8 mouse cellular contexts compared by ENCODE assay signal in genomic region chr19:41206811-41207344, GRCm38 (mm10). TPM values are rescaled to one million over a fixed set of nuclear protein-coding genes. Genes with fewer than 3 reads are reported as not detected.
DNase-seq lines count a peak whose midpoint lies in the region; ATAC-seq lines count a peak whose summit lies in the region.

Gene Tll2 (minus strand): TSS chr19:41206835.

- peaks cover 10% of the 10 kb centered on the region; the same call in 1 of the 2 replicates for H3K4me1 ChIP-seq in forebrain, embryonic 14.5 days (ENCODE audit: control insufficient read depth, insufficient read depth, low read length)

- peak within 1 kb of the TSS; percentile 57 for H3K9ac ChIP-seq in forebrain, embryonic 14.5 days (ENCODE audit: low read length)

- WGBS in forebrain, embryonic 14.5 days = 1% methylated on average over 32 of the region's 32 CpGs

- H3K27me3 ChIP-seq in forebrain, embryonic 14.5 days (replicated peaks; ENCODE audit: control insufficient read depth, insufficient read depth, low read length) = peaks cover 26% of the 10 kb centered on the region

- peak within 1 kb of the TSS; percentile 39 for H3K4me3 ChIP-seq in forebrain, embryonic 14.5 days (ENCODE audit: low read depth, low read length)

- peak; percentile 66 for ATAC-seq in CD4-positive, CD25-positive, alpha-beta regulatory T cell, adult 4 months
- peak; percentile 93 for ATAC-seq in forebrain, embryonic 14.5 days

- DNase-seq in adrenal gland, postnatal 10 days = peak; percentile 75
- peak; percentile 63 for DNase-seq in forebrain, embryonic 14.5 days (ENCODE audit: low spot score)
- DNase-seq in heart, postnatal 36 days = peak; percentile 53 to 55
- DNase-seq in kidney, postnatal 36 days = peak; percentile 36 to 66
- peak; percentile 52 for DNase-seq in lung, postnatal 25 days (ENCODE audit: low spot score)
- peak; percentile 77 for DNase-seq in retina, embryonic 14.5 days (ENCODE audit: low spot score)
- no peak for DNase-seq in adipocyte (ENCODE audit: low spot score)

- intact Hi-C loops in heart, postnatal 36 days (cut with DNase I) = loop anchor here (5.0 kb wide), 1 partner anchor 120 kb away; no protein-coding TSS in a partner anchor

- H3K36me3 ChIP-seq in forebrain, embryonic 14.5 days (ENCODE audit: control insufficient read depth, insufficient read depth, low read length) = peaks cover 6% of the 10 kb centered on the region; the same call in 1 of the 2 replicates

- peak within 1 kb of the TSS; percentile 93 for H3K4me2 ChIP-seq in forebrain, embryonic 14.5 days (ENCODE audit: low read length)

- H3K9me3 ChIP-seq in forebrain, embryonic 14.5 days (replicated peaks; ENCODE audit: control insufficient read depth, low read length) = no peaks in the 10 kb centered on the region

- no peak within 1 kb of the TSS for H3K27ac ChIP-seq in forebrain, embryonic 14.5 days (ENCODE audit: low read depth, low read length)

RNA-seq across cellular contexts. Expression of gene Tll2, which starts in this region (rescaled TPM):
- polyA plus RNA-seq in CD4-positive, CD25-positive, alpha-beta regulatory T cell, adult 4 months (2017; shearing (Covaris generic)) = not detected
- under 1 TPM; 0.27 to 0.94 TPM for total RNA-seq in adrenal gland, postnatal 10 days (2021)
- 0.89 and 0.97 TPM in 2 replicates for polyA plus RNA-seq in forebrain, embryonic 14.5 days (2014; fragmentation: Nextera tagmentation; extraction: Ambion mirVana)
- under 1 TPM; 0.43 to 0.47 TPM for total RNA-seq in heart, postnatal 36 days (2021)

Comparison
In these comparisons a context has a peak if more than half of its experiments do, and no peak if none do; other contexts are left out.
1. Peak in ATAC-seq in CD4-positive, CD25-positive, alpha-beta regulatory T cell, adult 4 months; RNA of the gene not detected or under 1 TPM.
2. Peak in DNase-seq in adrenal gland, postnatal 10 days; RNA of the gene not detected or under 1 TPM.
3. Peak in DNase-seq, ATAC-seq, H3K4me3 ChIP-seq, H3K9ac ChIP-seq and H3K4me2 ChIP-seq in forebrain, embryonic 14.5 days; RNA of the gene not detected or under 1 TPM.
4. Peak in DNase-seq in heart, postnatal 36 days; RNA of the gene not detected or under 1 TPM.